Mouse (Mus musculus): ENCODE measurements around the gene Psmd11.
A peak's percentile ranks its signal among the peaks of the same experiment; 100 is the strongest.
"Not testable (repeated sequence)": the region's sequence is repeated elsewhere in the genome, so short reads cannot be mapped to it uniquely, and the experiment has no call there.

The Psmd11 gene

GRCm38 (mm10) chr11:80428381-80429008, at the start of gene Psmd11:
TSS of gene Psmd11 (plus strand) at chr11:80428615.
- DNase-seq (ENCODE audit: low read depth, low spot score), result peak; percentile 97

- not testable (repeated sequence) for DNase-seq (ENCODE audit: low read depth, low spot score)
These were observed 49.2 kb upstream of the Psmd11 start for GRCm38 (mm10) chr11:80379184-80379583.

GRCm38 (mm10) chr11:80382626-80383018, 45.8 kb upstream of the Psmd11 start:
- peak; percentile 24 for DNase-seq (ENCODE audit: low read depth, low spot score)

- peak; percentile 98 for DNase-seq (ENCODE audit: low read depth, low spot score)
These were observed 45.3 kb upstream of the Psmd11 start, which contains the start of gene Zfp207 for GRCm38 (mm10) chr11:80383019-80383625. TSS of gene Zfp207 (plus strand) at chr11:80383279.

GRCm38 (mm10) chr11:80383626-80384046, 44.8 kb upstream of the Psmd11 start:
- DNase-seq (ENCODE audit: low read depth, low spot score), result peak; percentile 38

GRCm38 (mm10) chr11:80384461-80384860, 44.0 kb upstream of the Psmd11 start:
- DNase-seq (ENCODE audit: low read depth, low spot score), result no peak

- no peak for DNase-seq (ENCODE audit: low read depth, low spot score)
These were observed 43.4 kb upstream of the Psmd11 start for GRCm38 (mm10) chr11:80385055-80385454.

- DNase-seq (ENCODE audit: low read depth, low spot score), result no peak
These were observed 41.6 kb upstream of the Psmd11 start for GRCm38 (mm10) chr11:80386790-80387189.

GRCm38 (mm10) chr11:80389885-80390284, 38.5 kb upstream of the Psmd11 start:
- no peak for DNase-seq (ENCODE audit: low read depth, low spot score)

GRCm38 (mm10) chr11:80391407-80392120, 36.9 kb upstream of the Psmd11 start:
- DNase-seq (ENCODE audit: low read depth, low spot score), result no peak

GRCm38 (mm10) chr11:80395930-80396329, 32.5 kb upstream of the Psmd11 start:
- DNase-seq (ENCODE audit: low read depth, low spot score), result no peak

GRCm38 (mm10) chr11:80396617-80397016, 31.8 kb upstream of the Psmd11 start:
- DNase-seq (ENCODE audit: low read depth, low spot score), result no peak

- not testable (repeated sequence) for DNase-seq (ENCODE audit: low read depth, low spot score)
These were observed 20.5 kb upstream of the Psmd11 start for GRCm38 (mm10) chr11:80407878-80408277.

- DNase-seq (ENCODE audit: low read depth, low spot score), result no peak
These were observed 18.0 kb upstream of the Psmd11 start for GRCm38 (mm10) chr11:80410377-80410776.

GRCm38 (mm10) chr11:80417085-80417484, 11.3 kb upstream of the Psmd11 start:
- DNase-seq (ENCODE audit: low read depth, low spot score), result no peak

GRCm38 (mm10) chr11:80419743-80420142, 8.7 kb upstream of the Psmd11 start:
- no peak for DNase-seq (ENCODE audit: low read depth, low spot score)

- no peak for DNase-seq (ENCODE audit: low read depth, low spot score)
These were observed 8.0 kb upstream of the Psmd11 start for GRCm38 (mm10) chr11:80420202-80420984.

GRCm38 (mm10) chr11:80421421-80422047, 6.9 kb upstream of the Psmd11 start:
- no peak for DNase-seq (ENCODE audit: low read depth, low spot score)

GRCm38 (mm10) chr11:80424691-80425090, 3.7 kb upstream of the Psmd11 start:
- no peak for DNase-seq (ENCODE audit: low read depth, low spot score)

- peak; percentile 58 for DNase-seq (ENCODE audit: low read depth, low spot score)
These were observed 3.1 kb upstream of the Psmd11 start for GRCm38 (mm10) chr11:80425247-80425778.
